Mouse (Mus musculus) CH12.LX (cell line): ENCODE results near the gene Ehmt2. TPM values are rescaled to one million over a fixed set of nuclear protein-coding genes. Genes with fewer than 3 reads are reported as not detected.

Experiments used
- DNase-seq: peaks from one replicate; pipeline ENCODE4 v3.0.0-alpha.2; 2013; ENCODE audit errors: extremely low read depth
- H3K27ac ChIP-seq: 2 replicates; pipeline ENCODE4 v1.5.1; 2012; ENCODE audit warnings: low read depth, mild to moderate bottlenecking, control low read depth, moderate library complexity; ENCODE audit not compliant: insufficient read depth
- H3K27me3 ChIP-seq: replicated peaks from 2 replicates; pipeline ENCODE3; 2012; ENCODE audit warnings: inconsistent platforms
- H3K36me3 ChIP-seq, 2 experiments: replicated peaks in 1 of 2; 2 replicates each; pipeline versions ENCODE3 to v1.6.1; 2012; ENCODE audit warnings: inconsistent platforms in 1 of 2, low read length in 1 of 2, mild to moderate bottlenecking in 1 of 2, mixed read lengths in 1 of 2, moderate library complexity in 1 of 2; ENCODE audit not compliant: control insufficient read depth in 1 of 2, insufficient read depth in 1 of 2
- H3K4me1 ChIP-seq, 2 experiments: 2 replicates each; pipeline ENCODE4 v1.6.1; 2012; ENCODE audit warnings: inconsistent platforms in 1 of 2, moderate library complexity in 1 of 2; ENCODE audit not compliant: insufficient read depth in 2 of 2, control insufficient read depth in 1 of 2
- H3K4me2 ChIP-seq: 2 replicates; pipeline ENCODE4 v1.6.1; 2012; ENCODE audit warnings: low read depth, mild to moderate bottlenecking, control low read depth; ENCODE audit not compliant: poor library complexity, insufficient read depth, severe bottlenecking
- H3K4me3 ChIP-seq, 3 experiments: fragments of 150-350 bp in 1 of 3; sonication (generic) in 1 of 3; replicated peaks in 1 of 3; 2 replicates each; pipeline versions ENCODE3 to v1.5.1; 2011 to 2012; ENCODE audit warnings: low read depth in 2 of 3, low read length in 2 of 3, mild to moderate bottlenecking in 2 of 3, moderate library complexity in 2 of 3, control low read depth in 1 of 3, improper control_type of control experiment in 1 of 3, inconsistent platforms in 1 of 3, mixed read lengths in 1 of 3; ENCODE audit not compliant: poor library complexity in 1 of 3
- H3K79me2 ChIP-seq: replicated peaks from 2 replicates; pipeline ENCODE4 v1.6.1; 2012; ENCODE audit warnings: mild to moderate bottlenecking, moderate library complexity; ENCODE audit not compliant: control insufficient read depth, poor library complexity, insufficient read depth, severe bottlenecking; ENCODE audit errors: extremely low read depth
- H3K9ac ChIP-seq: 2 replicates; pipeline ENCODE4 v1.6.1; 2012; ENCODE audit warnings: low read depth, mild to moderate bottlenecking, control low read depth, moderate library complexity; ENCODE audit not compliant: insufficient read depth
- H3K9me3 ChIP-seq: replicated peaks from 2 replicates; pipeline ENCODE3; 2012; ENCODE audit warnings: low read length, inconsistent platforms, mixed read lengths
- BHLHE40 ChIP-seq: IDR thresholded peaks from 2 replicates; pipeline ENCODE4 v1.6.1; 2011; ENCODE audit warnings: mild to moderate bottlenecking, low read depth, low read length, improper control_type of control experiment
- CHD1 ChIP-seq: IDR thresholded peaks from 2 replicates; pipeline ENCODE4 v1.6.1; 2012; ENCODE audit warnings: low read depth, low read length, improper control_type of control experiment, inconsistent platforms
- E2F4 ChIP-seq: IDR thresholded peaks from 2 replicates; pipeline ENCODE4 v1.6.1; 2011; ENCODE audit warnings: low read depth, low read length, improper control_type of control experiment; ENCODE audit not compliant: insufficient replicate concordance
- ELF1 ChIP-seq: IDR thresholded peaks from 2 replicates; pipeline ENCODE4 v1.6.1; 2014; ENCODE audit warnings: low read depth, mild to moderate bottlenecking, inconsistent platforms, low read length, improper control_type of control experiment
- EP300 ChIP-seq: IDR thresholded peaks from 2 replicates; pipeline ENCODE4 v1.6.1; 2011; ENCODE audit warnings: low read length, improper control_type of control experiment
- GABPA ChIP-seq: IDR thresholded peaks from 2 replicates; pipeline ENCODE4 v1.6.1; 2012; ENCODE audit warnings: low read depth, low read length, improper control_type of control experiment, inconsistent platforms; ENCODE audit not compliant: insufficient replicate concordance
- HCFC1 ChIP-seq: IDR thresholded peaks from 2 replicates; pipeline ENCODE4 v1.6.1; 2012; ENCODE audit warnings: low read depth, mild to moderate bottlenecking, inconsistent platforms, low read length, improper control_type of control experiment
- KAT2A ChIP-seq: IDR thresholded peaks from 2 replicates; pipeline ENCODE4 v1.6.1; 2012; ENCODE audit warnings: low read length, improper control_type of control experiment, inconsistent platforms; ENCODE audit not compliant: insufficient replicate concordance
- MAFK ChIP-seq: IDR thresholded peaks from 2 replicates; pipeline ENCODE4 v1.6.1; 2011; ENCODE audit warnings: low read length, improper control_type of control experiment; ENCODE audit not compliant: insufficient replicate concordance
- MAX ChIP-seq: IDR thresholded peaks from 2 replicates; pipeline ENCODE4 v1.6.1; 2011; ENCODE audit warnings: low read length, improper control_type of control experiment
- MAZ ChIP-seq: IDR thresholded peaks from 2 replicates; pipeline ENCODE4 v1.6.1; 2012; ENCODE audit warnings: low read depth, mild to moderate bottlenecking, inconsistent platforms, low read length, improper control_type of control experiment, moderate library complexity
- MEF2A ChIP-seq: IDR thresholded peaks from 2 replicates; pipeline ENCODE4 v1.6.1; 2014; ENCODE audit warnings: low read depth, mild to moderate bottlenecking, inconsistent platforms, low read length, improper control_type of control experiment, borderline replicate concordance
- NRF1 ChIP-seq: IDR thresholded peaks from 2 replicates; pipeline ENCODE4 v1.6.1; 2014; ENCODE audit warnings: low read depth, mild to moderate bottlenecking, inconsistent platforms, low read length, improper control_type of control experiment, moderate library complexity
- PAX5 ChIP-seq: IDR thresholded peaks from 2 replicates; pipeline ENCODE4 v1.6.1; 2012; ENCODE audit warnings: low read length, inconsistent platforms, mixed read lengths
- SIN3A ChIP-seq: IDR thresholded peaks from 2 replicates; pipeline ENCODE4 v1.6.1; 2012; ENCODE audit warnings: low read length, improper control_type of control experiment, inconsistent platforms
- ZC3H11A ChIP-seq: IDR thresholded peaks from 2 replicates; pipeline ENCODE4 v1.6.1; 2012; ENCODE audit warnings: low read depth, mild to moderate bottlenecking, inconsistent platforms, low read length, improper control_type of control experiment
- ZNF384 ChIP-seq: IDR thresholded peaks from 2 replicates; pipeline ENCODE4 v1.6.1; 2012; ENCODE audit warnings: low read depth, low read length, improper control_type of control experiment, inconsistent platforms
- dilution Hi-C: fragments of 300-500 bp; cut with MboI; formaldehyde crosslinking; loops from 2 replicates; pipeline ENCODE4 v1.14.3; 2020; ENCODE audit warnings: low sequenced_read_pairs; ENCODE audit not compliant: extremely low pct_unique_long_range_greater_than_20kb, extremely low pct_ligation_motif_present
- in situ Hi-C: fragments of 300-500 bp; cut with MboI; formaldehyde crosslinking; loops from 3 replicates; pipeline ENCODE4 v1.14.3; 2019; ENCODE audit warnings: low sequenced_read_pairs, low pct_ligation_motif_present, low pct_unique_long_range_greater_than_20kb, mixed read lengths
- polyA plus RNA-seq: library from polyadenylated mRNA; unstranded; fragments of >175 nt; gene quantifications from 2 replicates; pipeline ENCODE4 v1.2.1, GENCODE M21; 2012; ENCODE audit warnings: low read depth; ENCODE audit not compliant: insufficient read length
- total RNA-seq, 2 experiments: library from RNA; depleted of rRNA; stranded (reverse); fragments of 300-350 nt in 1 of 2; fragments of >200 nt in 1 of 2; gene quantifications; 2 replicates each; pipeline ENCODE4 v1.2.3; 2012 to 2014

Gene Ehmt2
- total and polyA plus RNA-seq, 3 experiments = 73.5 to 150 (median 113) TPM

DNA sequence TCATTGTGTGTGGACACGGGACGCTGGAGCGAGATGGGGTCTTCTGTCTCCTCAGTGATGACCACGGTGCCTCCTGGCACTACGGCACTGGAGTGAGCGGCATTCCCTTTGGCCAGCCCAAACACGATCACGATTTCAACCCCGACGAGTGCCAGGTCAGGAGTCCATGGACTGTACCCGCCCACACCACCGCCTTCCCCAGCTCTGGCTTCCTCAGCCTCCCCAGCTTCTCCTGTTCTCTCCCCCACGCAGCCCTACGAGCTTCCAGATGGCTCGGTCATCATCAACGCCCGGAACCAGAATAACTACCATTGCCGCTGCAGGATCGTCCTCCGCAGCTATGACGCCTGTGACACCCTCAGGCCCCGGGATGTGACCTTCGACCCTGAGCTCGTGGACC is 35.8 kb downstream of the Ehmt2 start:
- no peak overlapping the region for H3K27ac ChIP-seq
- no peaks in the 10 kb centered on the region for H3K27me3 ChIP-seq
- peaks cover 8 to 39% of the 10 kb centered on the region in 2 experiments for H3K4me1 ChIP-seq
- TF ChIP-seq HCFC1 (no peak), NRF1 (no peak), PAX5 (no peak), KAT2A (no peak), E2F4 (no peak)
- H3K9me3 ChIP-seq = no peaks in the 10 kb centered on the region
- H3K4me3 ChIP-seq = no peak overlapping the region
- dilution Hi-C loops = no loop called here
- DNase-seq = no peak
- H3K9ac ChIP-seq = no peak overlapping the region
- peaks cover 16 to 56% of the 10 kb centered on the region in 2 experiments for H3K36me3 ChIP-seq
- H3K4me2 ChIP-seq = no peak overlapping the region
- in situ Hi-C loops = no loop called here
- H3K79me2 ChIP-seq = no peaks in the 10 kb centered on the region

DNA sequence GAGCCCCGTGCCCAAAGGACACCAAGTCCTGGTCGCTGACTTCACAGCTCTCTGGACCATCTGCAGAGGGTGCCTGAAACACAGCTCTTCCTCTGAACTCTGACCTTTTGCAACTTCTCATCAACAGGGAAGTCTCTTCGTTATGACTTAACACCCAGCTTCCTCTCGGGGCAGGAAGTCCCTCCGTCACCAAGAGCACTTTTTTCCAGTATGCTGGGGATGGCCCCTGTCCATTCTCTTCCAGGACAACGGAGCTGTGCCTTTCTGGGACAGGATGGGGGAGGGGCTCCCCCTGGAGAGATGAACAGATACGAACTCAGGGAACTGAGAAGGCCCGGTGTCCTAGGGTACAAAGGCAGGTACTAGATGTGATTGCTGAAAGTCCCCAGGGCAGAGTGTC is 36.6 kb downstream of the Ehmt2 start:
- Histone ChIP-seq H3K27ac (no peak overlapping the region), H3K36me3 (peaks cover 16 to 57% of the 10 kb centered on the region in 2 experiments), H3K27me3 (no peaks in the 10 kb centered on the region), H3K4me3 (no peak overlapping the region), H3K4me2 (no peak overlapping the region), H3K79me2 (no peaks in the 10 kb centered on the region), H3K9me3 (no peaks in the 10 kb centered on the region), H3K9ac (no peak overlapping the region), H3K4me1 (peaks cover 8 to 39% of the 10 kb centered on the region in 2 experiments)
- DNase-seq = no peak
- TF ChIP-seq CHD1 = no peak
- no peak for TF ChIP-seq SIN3A
- TF ChIP-seq MAZ = no peak
- no peak for TF ChIP-seq ZC3H11A
- no peak for TF ChIP-seq MAFK
- no peak for TF ChIP-seq ZNF384
- TF ChIP-seq BHLHE40 = no peak
- no peak for TF ChIP-seq ELF1
- no peak for TF ChIP-seq EP300
- TF ChIP-seq GABPA = no peak
- no peak for TF ChIP-seq MEF2A
- no peak for TF ChIP-seq MAX
- in situ Hi-C loops (no loop called here), dilution Hi-C loops (no loop called here)
